Mouse (Mus musculus): ENCODE data around the gene Ache.
"Not testable (repeated sequence)": the region's sequence is repeated elsewhere in the genome, so short reads cannot be mapped to it uniquely, and the experiment has no call there.

The Ache gene

DNA sequence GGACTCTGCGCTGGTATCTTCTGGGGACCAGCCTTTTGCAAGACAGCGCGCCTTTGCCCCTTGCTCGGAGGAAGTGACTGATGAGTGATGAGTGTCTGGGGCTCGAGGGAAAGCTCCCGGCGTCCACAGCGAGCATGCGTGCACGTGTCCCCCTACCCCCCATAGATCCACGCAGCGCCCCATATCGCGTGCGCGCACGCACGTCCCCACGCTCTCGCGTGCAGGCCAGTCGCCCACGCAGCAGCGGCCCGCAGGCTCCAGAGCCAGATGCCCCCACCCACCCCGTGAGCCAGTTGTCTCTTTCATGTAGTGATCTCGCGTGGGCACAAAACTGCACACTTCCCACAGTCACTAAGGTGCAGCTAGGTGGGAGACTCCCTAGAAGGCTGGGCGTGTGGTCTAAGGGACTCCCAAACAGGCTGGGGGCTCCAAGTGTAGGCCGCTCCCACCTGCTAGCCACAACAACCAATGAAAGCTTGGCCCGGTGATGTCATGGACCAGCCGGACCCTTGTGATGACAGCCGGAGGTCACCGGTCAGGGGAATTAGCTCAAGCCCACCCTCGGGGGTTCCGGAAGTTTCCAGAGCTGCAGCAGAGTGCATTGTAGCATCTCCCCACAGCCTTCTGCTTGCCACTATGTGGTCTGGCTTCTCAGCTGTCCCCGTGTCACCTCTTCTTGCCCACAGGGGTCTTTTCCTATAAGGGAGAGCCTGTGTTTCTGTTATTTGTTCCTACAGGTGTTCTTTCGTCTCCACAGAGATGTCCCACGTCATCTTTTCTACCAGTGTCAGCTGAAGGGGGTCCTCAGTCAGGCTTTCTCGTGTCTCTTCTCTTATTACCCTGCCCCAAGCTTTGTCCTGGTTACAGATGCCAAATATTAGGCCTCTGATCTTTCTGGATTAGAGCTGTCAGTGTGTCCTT, at the start of gene Ache:
Gene Ache, plus strand, starts transcription at position 488 of the 921 bp plus-strand sequence.
- DNase-seq (ENCODE audit: low spot score): peak; percentile 77

DNA sequence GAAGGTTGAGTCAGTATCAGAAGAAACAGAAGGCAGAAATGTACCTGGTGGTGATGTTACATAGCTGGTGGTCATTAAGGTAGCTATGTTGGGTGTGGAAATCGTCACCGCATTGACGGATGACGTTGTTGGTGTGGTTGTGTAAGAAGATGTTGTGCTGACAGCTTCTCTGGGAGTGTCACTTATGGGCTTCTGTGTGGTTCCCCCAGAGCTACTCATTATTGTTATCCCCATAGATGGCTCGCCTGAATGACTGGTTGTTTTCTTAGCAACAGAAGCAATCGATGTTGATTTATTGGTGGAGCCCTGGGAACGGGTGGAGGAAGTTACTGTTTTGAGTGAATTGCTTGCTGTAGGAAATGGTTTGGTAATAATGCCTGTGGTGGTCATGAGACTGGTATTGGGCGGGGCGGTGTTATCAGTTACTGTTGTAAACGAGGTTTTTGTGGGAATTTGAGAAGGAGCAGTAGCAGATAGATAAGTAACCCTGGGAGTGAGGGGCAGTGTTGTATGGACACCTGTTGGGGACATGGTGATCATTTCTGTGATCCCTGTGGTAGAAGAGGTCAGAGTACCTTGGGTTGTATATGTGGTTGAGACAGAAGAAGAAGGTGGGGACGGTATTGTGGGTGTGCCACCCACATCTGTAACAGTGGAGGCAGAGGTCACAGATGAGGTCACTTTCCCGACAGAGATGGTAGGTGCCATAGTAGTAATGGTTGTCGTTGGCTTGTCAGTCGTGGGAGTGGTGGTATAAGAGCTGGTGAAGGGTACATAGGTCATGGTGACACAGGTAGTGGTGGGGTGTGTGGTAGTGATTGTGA, 23.2 kb upstream of the Ache start:
- DNase-seq (ENCODE audit: low spot score): no peak

- DNase-seq (ENCODE audit: low spot score): no peak
Measured at GRCm38 (mm10) chr5:137264787-137265186, 22.5 kb upstream of the Ache start.

DNA sequence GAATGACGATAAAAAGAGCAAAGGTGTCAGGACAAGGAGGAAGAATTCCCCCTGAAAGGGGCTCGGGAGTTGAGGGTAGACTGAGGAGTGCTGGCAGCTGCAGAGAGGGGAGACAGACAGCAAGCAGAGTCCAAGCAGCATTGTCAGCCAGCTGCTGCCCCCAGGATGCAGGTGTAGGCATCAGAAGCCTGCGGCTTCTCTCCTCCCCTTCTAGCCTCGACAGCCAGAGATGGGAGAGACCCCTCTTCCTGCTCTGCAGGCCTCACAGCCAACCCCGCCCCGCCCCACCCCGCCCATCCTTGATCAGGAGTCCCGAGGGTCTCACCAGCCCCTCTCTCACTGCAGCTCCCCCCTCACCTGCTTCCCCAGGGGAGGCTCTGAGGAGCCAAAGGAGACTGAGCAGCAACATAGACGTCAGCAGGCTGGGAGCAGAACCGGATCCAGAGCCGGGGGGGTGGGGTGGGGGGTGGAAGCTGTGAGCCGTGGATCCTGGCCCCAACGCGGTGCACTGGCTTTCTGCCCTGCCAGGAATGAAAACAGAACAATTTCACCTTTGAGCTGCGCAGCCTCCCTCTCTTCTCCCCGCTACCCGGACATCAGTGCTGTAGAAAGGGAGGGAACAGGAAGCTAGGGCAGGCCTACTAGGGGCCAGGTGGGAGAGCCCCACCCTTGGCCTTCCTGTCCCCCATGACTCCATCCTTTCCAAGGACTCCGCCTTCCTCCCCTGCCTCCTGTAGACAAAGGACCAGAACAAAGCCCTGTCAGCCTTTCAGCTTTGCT, 19.0 kb upstream of the Ache start:
- DNase-seq (ENCODE audit: low spot score): no peak

DNA sequence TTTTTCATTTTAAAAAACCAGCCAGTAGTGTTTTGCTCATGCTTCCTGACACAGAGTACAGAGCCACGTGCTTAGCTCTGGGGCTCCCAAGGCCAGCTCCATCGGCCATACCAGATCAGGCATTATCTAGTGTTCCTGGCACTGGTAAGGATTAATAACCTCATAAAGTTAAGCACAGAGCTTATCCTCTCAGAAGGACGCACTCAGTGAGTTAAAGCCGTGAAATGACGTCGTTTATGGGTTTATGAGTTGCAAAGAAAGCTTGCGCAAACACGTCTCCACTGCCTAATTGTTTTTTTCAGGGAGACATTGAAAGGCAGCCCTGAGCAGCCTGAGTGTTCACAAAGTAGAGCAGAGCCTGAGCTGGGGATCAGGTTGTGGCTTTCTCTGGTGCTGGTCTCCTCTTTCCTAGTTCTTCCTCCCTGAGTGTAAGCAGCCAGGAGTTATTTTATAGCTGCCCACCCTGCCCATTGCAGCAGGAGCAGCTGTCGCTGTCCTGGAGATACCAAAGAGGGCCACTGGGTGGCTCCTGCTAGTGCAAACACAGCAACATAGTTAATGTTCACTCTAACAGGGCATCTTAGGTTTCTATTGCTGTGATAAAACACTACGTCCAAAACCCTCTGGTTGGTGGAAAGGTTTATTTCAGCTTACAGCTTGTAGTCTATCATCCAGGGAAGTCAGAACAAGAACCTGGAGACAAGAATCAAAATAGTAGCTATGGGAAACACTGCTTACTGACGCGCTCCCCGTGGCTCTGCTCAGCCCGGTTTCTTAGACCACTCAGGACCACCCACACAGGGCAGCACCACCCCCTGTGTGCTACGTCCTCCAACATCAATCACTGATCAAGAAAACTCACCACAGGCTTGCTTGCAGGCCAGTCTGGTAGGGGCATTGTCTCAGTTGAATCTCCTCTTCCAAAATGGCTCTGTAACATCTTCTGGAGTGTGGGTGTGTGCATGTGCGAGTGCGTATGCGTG, 9.7 kb upstream of the Ache start:
- peak; percentile 58 for DNase-seq (ENCODE audit: low spot score)

- DNase-seq (ENCODE audit: low spot score): not testable (repeated sequence)
Measured at GRCm38 (mm10) chr5:137284411-137284810, 2.9 kb upstream of the Ache start.

DNA sequence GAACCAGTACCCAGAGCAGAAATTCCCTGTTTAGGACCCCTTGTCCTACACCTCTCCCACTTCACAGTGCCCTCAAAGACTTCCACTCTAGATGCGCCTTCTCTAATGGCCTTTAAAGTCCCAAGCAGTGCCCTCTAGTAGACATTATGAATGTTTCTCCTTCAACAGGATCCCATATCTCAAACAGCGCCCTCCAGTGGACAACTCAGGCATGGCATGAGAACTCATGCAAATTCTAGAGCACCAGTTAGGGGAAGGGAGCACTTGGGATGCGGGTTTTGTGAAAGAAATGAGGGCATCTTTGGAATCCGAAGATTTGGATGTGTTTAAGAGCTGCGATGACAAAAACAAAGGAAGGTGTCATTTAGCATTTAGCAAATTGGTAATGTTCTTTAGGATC, 2.3 kb upstream of the Ache start:
- DNase-seq (ENCODE audit: low spot score): no peak

- no peak for DNase-seq (ENCODE audit: low spot score)
Measured at GRCm38 (mm10) chr5:137285986-137286385, 1.3 kb upstream of the Ache start.

DNA sequence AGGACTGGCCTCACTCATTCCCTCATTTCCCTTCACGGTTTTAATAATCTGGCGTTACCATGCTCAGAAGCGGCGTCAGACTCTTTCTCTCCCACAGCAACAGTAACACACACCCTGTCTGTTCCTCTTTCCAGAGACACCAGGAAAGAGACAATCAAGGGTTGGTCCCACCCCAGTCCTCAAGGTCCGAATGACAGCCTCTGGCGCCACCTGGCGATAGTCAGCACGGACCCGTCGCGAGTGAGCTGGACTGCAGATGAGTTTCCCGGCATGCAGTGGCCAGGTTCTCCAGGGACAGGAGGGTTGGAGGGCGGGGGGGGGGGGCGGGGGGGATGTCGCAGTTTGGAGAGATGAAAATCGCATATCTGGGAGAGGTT, 676 bp upstream of the Ache start:
- DNase-seq (ENCODE audit: low spot score): peak; percentile 95

DNA sequence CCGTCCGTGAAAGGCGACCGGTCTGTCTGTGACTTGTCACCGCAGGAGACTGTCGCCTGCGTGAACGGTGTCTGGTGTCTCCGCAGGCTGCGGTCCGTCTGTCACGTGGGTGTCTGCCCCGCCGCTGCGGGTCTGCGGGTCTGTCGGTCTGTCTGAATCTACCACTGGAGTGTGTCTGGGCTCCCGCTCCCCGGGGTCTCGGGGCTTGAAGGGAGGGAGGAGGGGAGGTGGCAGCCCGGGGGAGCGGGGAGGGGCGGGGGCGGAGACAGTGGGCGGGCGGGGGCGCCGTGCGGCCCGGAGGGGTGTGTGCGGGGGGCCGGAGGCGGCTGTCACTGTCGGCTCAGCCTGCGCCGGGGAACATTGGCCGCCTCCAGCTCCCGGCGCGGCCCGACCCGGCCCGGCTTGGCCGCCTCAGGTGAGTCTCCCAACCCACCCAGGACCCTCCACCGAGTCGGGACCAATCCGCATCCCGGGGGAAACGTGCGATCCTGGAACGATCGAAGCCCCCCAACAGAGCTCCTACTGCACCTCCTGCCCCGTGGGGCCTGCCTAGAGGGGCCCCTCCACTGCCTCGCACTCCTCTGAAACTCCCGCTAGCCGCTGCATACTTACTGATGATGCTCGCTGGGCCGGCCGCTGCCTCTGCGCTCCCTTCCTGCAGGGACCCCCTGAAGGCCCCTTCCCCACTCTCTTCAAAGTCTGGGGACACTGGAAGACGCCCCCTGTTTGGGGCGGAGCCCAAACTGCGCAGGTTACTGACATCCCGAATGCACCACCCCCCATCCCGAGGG, 829 bp downstream of the Ache start:
- DNase-seq (ENCODE audit: low spot score): peak; percentile 37

DNA sequence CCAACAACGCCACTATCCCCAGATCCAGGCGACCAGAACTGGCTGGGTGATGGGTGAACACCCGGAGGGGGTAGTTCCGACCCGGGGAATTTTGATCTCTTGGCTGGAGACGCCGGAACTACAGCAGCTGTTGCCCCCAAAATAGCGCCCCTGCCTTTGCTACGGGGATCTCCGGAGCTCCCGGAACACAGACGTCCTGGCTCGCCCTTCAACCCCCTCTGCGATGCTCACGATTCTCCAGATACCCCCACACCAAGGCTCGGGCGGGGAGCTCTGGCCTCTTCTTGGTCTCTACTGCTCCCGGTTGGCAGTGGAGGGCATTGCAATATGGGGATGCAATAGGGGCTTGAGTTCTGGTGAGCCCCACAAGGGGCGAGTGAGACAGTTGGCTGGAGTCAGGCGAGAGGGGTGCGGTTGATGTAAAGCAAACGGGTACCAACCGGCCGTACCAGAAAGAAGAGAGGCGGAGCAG, 1.7 kb downstream of the Ache start:
- peak; percentile 62 for DNase-seq (ENCODE audit: low spot score)

DNA sequence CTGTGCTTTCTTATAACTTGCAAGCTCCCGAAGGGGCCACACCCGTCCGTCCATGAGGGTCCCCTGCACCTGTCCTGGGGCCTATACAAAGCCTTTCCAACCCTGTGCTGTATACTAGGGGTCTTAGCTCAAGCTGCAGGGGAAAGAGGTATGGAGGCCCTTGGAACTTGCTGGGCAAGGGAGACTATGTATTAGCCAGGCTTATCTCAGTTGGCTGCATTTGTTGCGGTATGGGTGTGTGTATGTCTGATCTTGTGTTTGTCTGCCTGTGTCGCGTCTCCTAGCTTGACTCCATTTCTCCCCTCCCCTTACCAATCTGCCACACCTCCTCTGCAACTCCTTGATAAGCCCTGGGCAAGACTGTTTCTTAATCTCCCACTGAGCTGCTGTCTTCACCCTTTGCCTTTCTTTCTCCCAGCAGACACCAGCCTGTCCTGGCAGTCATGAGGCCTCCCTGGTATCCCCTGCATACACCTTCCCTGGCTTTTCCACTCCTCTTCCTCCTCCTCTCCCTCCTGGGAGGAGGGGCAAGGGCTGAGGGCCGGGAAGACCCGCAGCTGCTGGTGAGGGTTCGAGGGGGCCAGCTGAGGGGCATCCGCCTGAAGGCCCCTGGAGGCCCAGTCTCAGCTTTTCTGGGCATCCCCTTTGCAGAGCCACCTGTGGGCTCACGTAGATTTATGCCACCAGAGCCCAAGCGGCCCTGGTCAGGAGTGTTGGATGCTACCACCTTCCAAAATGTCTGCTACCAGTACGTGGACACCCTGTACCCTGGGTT, 2.5 kb downstream of the Ache start:
- DNase-seq (ENCODE audit: low spot score): no peak

GRCm38 (mm10) chr5:137290677-137291076, 3.4 kb downstream of the Ache start:
- peak; percentile 80 for DNase-seq (ENCODE audit: low spot score)

GRCm38 (mm10) chr5:137291381-137291926, 4.1 kb downstream of the Ache start:
- no peak for DNase-seq (ENCODE audit: low spot score)

DNA sequence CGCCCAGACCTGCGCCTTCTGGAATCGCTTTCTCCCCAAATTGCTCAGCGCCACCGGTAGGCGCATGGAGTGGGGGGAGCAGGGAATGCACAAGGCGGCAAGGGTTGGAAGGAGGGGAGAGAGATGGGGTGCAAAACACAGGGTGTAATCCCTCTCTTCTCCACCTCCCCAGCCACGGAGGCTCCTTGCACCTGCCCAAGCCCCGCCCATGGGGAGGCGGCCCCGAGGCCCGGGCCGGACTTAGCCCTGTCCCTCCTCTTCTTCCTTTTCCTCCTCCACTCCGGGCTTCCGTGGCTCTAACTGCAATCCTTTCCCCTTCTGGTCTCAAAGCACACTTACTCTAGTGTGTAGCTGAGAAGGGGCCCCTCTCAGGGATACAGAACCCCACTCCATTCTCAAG, 6.0 kb downstream of the Ache start:
- peak; percentile 64 for DNase-seq (ENCODE audit: low spot score)

- peak; percentile 93 for DNase-seq (ENCODE audit: low spot score)
Measured at GRCm38 (mm10) chr5:137293839-137294743, 6.8 kb downstream of the Ache start, which contains the start of gene Ufsp1. TSS of gene Ufsp1 (plus strand) at chr5:137294629.

GRCm38 (mm10) chr5:137294744-137295093, 7.4 kb downstream of the Ache start:
- DNase-seq (ENCODE audit: low spot score): no peak

DNA sequence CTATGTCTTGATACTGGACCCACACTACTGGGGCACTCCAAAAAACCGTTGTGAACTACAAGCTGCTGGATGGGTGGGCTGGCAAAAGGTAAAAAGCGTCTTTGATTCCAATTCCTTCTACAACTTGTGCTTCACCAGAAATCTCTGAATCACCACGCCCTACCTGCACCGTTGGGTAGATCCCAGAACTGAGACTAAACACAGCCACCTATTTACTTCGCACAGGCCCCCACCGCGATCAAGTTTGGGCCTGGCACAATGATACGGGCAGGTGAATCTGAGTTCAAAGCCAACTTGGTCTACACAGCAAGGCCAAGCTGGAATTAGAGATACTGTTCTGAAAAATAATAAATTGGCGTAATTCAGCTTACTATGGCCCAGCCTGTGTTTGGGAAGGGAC, 8.0 kb downstream of the Ache start:
- DNase-seq (ENCODE audit: low spot score): no peak

Measured in embryo, embryonic 10 days (tissue).